Mouse (Mus musculus): ENCODE results near the gene Slc39a3. TPM values are rescaled to one million over a fixed set of nuclear protein-coding genes. Genes with fewer than 3 reads are reported as not detected.
"Not testable (repeated sequence)": the region's sequence is repeated elsewhere in the genome, so short reads cannot be mapped to it uniquely, and the experiment has no call there.

Slc39a3 gene
- total RNA-seq (2022), result 10 to 100 TPM; 12.1 to 14.1 (median 12.7) TPM

- peak; percentile 100 for DNase-seq (ENCODE audit: low spot score)
These were observed at the start of gene Slc39a3 for GRCm38 (mm10) chr10:81036988-81037580. TSS of gene Slc39a3 (minus strand) at chr10:81037426.

- no peak for DNase-seq (ENCODE audit: low spot score)
These were observed 49.8 kb upstream of the Slc39a3 start for GRCm38 (mm10) chr10:81087021-81087420.

GRCm38 (mm10) chr10:81082168-81082960, 45.1 kb upstream of the Slc39a3 start:
- peak; percentile 78 for DNase-seq (ENCODE audit: low spot score)

DNA sequence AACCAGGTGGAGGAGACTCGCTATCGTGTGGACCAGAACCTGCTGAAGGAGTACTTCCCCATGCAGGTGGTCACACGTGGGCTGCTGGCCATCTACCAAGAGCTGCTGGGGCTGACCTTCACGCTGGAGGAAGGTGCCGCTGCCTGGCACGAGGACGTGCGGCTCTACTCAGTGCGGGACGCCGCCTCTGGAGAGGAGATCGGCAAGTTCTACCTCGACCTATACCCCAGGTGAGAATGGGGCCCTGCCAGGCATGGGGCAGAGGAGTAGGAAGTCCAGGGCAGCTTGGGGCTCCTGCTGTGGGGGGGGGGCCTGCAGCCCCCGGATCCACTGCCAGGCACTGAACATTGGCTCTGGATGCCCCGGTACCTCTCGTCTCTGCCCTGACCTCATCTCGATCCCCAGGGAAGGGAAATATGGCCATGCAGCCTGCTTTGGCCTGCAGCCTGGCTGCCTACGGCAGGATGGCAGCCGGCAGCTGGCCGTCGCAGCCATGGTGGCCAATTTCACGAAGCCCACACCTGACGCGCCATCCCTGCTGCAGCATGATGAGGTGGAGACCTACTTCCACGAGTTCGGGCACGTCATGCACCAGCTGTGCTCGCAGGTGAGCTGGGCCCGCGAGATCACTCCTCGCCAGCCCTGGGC, 42.9 kb upstream of the Slc39a3 start:
- DNase-seq (ENCODE audit: low spot score), result no peak

DNA sequence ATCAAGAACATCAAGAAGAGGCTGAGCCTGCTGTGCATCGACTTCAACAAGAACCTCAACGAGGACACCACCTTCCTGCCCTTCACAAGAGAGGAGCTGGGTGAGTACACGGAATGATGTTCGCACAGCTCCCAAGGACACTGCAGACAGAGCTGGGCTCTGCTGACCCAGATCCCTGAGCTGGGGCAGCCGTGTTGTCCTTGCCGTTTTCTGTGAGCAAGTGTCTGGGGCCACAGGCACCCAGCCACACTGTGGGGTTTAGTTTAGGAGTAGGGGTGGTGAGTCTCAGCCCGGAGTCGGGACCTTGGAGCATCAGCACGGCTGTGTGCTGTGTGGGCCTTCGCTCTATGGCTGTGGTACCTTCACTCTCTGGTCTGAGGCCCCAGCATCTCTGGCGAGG, 40.7 kb upstream of the Slc39a3 start:
- no peak for DNase-seq (ENCODE audit: low spot score)

- no peak for DNase-seq (ENCODE audit: low spot score)
These were observed 39.1 kb upstream of the Slc39a3 start for GRCm38 (mm10) chr10:81076356-81076755.

DNA sequence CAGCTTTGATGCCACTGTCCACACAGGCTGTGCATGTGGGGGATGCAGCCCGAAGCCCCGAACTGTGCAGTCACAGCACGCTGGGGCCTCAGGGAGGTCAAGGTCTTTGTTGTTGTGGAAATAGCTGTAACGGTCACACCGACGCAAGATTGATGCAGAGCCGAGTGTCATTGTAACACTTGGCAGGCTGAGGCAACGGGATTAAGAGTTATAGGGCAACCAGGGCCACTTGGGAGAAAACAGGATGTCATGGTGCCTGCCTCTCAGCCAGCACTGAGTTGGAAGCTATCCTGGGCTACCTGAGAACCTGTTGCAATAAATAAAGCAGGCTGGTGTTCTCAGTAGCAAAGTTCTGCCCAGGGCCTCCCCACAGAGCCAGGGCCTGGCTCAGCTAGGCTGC, 38.5 kb upstream of the Slc39a3 start:
- no peak for DNase-seq (ENCODE audit: low spot score)

- DNase-seq (ENCODE audit: low spot score), result no peak
These were observed 36.2 kb upstream of the Slc39a3 start for GRCm38 (mm10) chr10:81073464-81073863.

DNA sequence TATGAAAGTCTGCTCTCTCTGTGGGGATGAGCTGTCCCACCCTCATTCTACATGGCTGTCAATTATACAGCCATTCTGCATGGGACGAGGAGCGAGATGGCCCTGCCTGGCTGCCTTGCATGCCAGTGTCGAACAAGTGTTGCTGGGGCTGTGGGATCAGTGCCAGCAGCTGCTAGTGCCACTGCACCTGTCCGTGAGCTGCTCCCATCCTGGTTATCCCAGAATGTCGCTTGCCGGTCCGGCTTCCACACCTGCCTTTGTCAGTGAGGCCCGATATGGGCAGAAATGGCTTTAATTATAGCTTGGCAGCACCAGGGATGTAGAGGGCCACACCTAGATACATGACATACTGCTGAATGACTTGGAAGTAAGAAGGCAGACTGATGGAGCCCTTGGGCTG, 35.1 kb upstream of the Slc39a3 start:
- no peak for DNase-seq (ENCODE audit: low spot score)

- peak; percentile 97 for DNase-seq (ENCODE audit: low spot score)
These were observed 32.6 kb upstream of the Slc39a3 start, which contains the start of gene Thop1 for GRCm38 (mm10) chr10:81069836-81070235. TSS of gene Thop1 (plus strand) at chr10:81070035.

GRCm38 (mm10) chr10:81068706-81069105, 31.5 kb upstream of the Slc39a3 start:
- no peak for DNase-seq (ENCODE audit: low spot score)

GRCm38 (mm10) chr10:81064519-81064918, 27.3 kb upstream of the Slc39a3 start:
- DNase-seq (ENCODE audit: low spot score), result not testable (repeated sequence)

DNA sequence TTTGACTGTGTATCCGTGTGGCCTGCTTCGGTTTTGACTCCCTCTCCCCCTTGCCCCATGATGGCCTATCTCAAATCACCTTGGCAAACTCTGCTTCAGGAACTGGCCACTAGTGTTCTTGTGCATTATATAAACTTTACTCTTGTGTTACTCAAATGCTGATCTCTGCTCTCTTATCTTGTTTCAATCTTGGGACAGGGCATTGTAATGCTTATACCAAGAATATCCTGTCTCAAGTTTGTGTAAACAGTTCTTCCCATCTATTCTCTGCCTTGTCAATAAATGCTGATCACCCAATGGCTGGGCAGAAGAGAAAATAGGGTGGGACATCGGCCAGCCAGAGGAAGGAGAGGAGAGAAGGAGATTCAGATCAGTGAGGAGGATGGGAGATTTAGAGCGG, 25.5 kb upstream of the Slc39a3 start:
- DNase-seq (ENCODE audit: low spot score), result no peak

DNA sequence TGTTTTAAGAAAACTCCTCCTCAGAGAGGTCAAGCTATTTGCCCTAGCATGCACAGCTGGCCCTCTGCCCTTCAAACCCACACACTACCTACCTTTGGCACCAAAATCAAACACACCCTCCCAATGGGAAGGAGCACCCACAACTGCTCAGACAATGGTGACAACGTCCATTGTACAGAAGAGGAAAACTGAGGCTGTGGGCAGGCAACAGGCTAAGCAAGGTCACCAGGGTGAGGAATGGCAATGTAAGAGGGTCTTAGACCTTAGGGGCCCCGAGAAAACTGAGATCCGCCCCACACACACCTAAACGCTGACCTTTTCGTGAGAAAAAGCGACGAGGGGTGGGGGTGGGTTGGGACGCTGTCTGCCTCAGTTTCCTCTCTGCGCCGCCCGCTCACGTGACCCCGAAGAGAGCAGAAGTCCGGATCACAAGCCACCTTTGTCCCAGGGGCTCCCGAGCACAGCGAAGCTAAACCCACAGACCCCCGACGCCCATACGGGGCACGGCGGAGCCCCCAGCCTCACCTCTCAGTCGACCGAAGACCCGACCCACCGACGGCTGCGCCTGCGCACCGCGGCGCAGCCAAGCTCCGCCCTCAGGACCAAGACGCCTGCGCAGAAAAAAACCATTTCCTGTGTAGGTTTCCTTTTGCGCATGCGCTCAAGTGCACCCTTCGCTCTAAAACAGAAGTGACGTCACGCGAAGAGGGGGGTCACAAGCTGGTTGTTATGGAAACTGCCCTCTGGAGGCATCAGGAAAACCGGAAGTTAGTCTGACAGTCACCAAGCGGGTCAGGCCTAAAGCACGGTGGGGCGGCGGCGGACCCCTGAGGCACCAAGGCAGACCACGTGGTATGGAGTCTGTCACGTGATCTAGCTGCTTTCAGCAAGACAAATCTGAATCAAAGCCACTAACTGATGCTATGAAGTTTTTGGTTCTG, 22.6 kb upstream of the Slc39a3 start, which contains the start of gene Sgta:
Sgta (minus strand) TSS at position 579 of the 941 bp plus-strand sequence.
- peak; percentile 100 for DNase-seq (ENCODE audit: low spot score)

- DNase-seq (ENCODE audit: low spot score), result no peak
These were observed 21.7 kb upstream of the Slc39a3 start for GRCm38 (mm10) chr10:81058896-81059295.

DNA sequence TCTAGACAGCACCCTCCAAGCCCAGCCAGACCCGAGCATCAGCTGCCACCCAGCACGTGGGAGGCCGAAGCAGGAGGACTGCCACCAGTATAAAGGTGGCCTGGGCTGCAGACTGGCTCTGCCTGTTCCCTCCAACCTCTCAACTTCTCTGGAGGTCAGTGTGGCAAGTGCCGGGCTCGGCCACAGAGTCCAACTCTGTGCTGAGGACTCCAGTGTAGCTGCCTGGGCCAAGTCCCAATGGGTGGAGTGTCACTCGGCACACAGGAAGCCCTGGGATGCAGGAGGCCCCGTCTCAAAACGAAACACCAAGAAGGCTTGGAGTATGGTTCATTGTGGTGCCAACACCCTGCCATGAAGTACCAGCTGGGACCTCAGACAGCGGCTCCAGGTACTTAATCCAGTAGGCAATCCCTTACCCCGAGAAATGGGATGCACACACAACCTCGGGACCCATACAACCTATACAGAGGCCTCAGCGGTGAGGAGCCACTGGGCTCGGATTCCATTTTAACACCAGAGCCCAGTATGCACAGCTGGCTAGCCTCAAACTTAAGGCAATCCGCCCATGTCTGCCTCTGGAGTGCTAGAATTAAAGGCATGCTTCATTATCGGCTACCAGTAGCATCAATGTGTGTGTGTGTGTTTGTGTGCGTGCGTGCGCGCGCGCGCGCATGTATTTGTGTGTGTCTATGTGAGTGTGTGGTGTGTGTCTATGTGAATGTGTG, 20.3 kb upstream of the Slc39a3 start:
- no peak for DNase-seq (ENCODE audit: low spot score)

GRCm38 (mm10) chr10:81055802-81056340, 18.6 kb upstream of the Slc39a3 start:
- not testable (repeated sequence) for DNase-seq (ENCODE audit: low spot score)

DNA sequence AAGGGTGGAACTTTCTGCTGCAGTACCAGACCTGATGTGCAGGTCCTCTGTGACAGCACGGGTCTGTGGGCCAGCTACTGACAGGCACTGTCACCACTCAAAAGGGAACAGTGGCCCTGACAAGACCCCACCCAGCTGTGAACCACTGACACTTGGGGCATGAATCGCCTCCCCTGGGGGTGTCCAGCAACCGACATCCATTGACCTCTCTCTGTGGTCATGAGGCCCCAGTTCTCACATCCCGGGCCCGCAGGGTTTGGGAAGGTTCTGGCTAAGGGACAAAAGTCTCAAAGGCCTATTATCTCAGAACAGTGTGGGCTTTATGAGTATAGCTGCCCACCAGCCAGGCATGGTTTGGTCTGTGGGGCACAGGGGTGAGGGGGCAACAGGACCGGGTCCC, 17.9 kb upstream of the Slc39a3 start:
- DNase-seq (ENCODE audit: low spot score), result no peak

DNA sequence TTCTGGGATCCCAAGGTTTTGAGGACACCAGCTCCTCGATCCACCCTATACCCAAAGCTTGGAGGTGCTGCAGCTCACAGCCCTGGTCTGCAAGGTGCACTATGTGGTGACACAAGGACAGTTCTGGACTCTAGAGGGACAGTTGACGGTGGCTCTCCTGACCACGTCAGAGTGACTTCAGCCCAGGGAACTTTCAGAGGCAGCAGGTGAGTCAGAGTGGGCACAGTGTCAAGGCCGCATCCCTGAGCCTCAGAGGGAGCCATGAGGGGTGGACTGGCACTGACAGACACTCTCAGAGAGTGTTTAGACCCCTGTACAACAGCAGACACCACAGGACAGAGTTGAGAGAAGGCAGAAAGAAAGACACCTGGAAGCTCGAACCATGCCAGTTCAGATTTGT, 15.4 kb upstream of the Slc39a3 start:
- no peak for DNase-seq (ENCODE audit: low spot score)

- DNase-seq (ENCODE audit: low spot score), result no peak
These were observed 13.9 kb upstream of the Slc39a3 start for GRCm38 (mm10) chr10:81051133-81051532.
